8 mouse cellular contexts compared by ENCODE assay signal in genomic region chr17:35257824-35258491, GRCm38 (mm10). TPM values are rescaled to one million over a fixed set of nuclear protein-coding genes. Genes with fewer than 3 reads are reported as not detected.
DNase-seq lines count a peak whose midpoint lies in the region; ATAC-seq and TF ChIP-seq lines count a peak whose summit lies in the region.

No protein-coding gene starts in this region.

- no peak for ATAC-seq in heart, embryonic 11.5 days (replicated peaks; ENCODE audit: insufficient number of reproducible peaks, low FRiP score, low TSS enrichment)
- ATAC-seq in kidney, embryonic 15.5 days (replicated peaks; ENCODE audit: low FRiP score): no peak

- H3K36me3 ChIP-seq in erythroblast, embryonic 14.5 days (ENCODE audit: control insufficient read depth): peaks cover 19% of the 10 kb centered on the region
- peaks cover 12% of the 10 kb centered on the region for H3K36me3 ChIP-seq in heart, embryonic 11.5 days (ENCODE audit: control insufficient read depth, insufficient read depth, low read length)
- peaks cover 13% of the 10 kb centered on the region for H3K36me3 ChIP-seq in kidney, embryonic 15.5 days

- H3K4me3 ChIP-seq in bone marrow macrophage, adult 2 months (ENCODE audit: insufficient read depth, low read length): peak overlapping the region; percentile 51
- H3K4me3 ChIP-seq in erythroblast, embryonic 14.5 days (replicated peaks): peak overlapping the region; percentile 64
- peak overlapping the region; percentile 19; the same call in 1 of the 2 replicates for H3K4me3 ChIP-seq in heart, embryonic 11.5 days (ENCODE audit: low read depth, low read length)
- peak overlapping the region; percentile 33 for H3K4me3 ChIP-seq in kidney, embryonic 15.5 days (replicated peaks)

- peak overlapping the region; percentile 93 for H3K27ac ChIP-seq in bone marrow macrophage, adult 2 months (ENCODE audit: insufficient read depth, low read depth, low read length)
- H3K27ac ChIP-seq in heart, embryonic 11.5 days (ENCODE audit: low read depth, low read length): no peak overlapping the region
- H3K27ac ChIP-seq in kidney, embryonic 15.5 days: no peak overlapping the region

- peaks cover 45% of the 10 kb centered on the region for H3K4me1 ChIP-seq in bone marrow macrophage, adult 2 months (ENCODE audit: control insufficient read depth, insufficient read depth, low read length)
- H3K4me1 ChIP-seq in erythroblast, embryonic 14.5 days (ENCODE audit: control insufficient read depth): peaks cover 40% of the 10 kb centered on the region
- no peaks in the 10 kb centered on the region for H3K4me1 ChIP-seq in heart, embryonic 11.5 days (ENCODE audit: control insufficient read depth, insufficient read depth, low read length)
- peaks cover 12% of the 10 kb centered on the region for H3K4me1 ChIP-seq in kidney, embryonic 15.5 days

- no peaks in the 10 kb centered on the region for H3K9me3 ChIP-seq in erythroblast, embryonic 14.5 days (ENCODE audit: control insufficient read depth, low read length)
- H3K9me3 ChIP-seq in heart, embryonic 11.5 days (replicated peaks; ENCODE audit: control insufficient read depth, low read length): no peaks in the 10 kb centered on the region
- no peaks in the 10 kb centered on the region for H3K9me3 ChIP-seq in kidney, embryonic 15.5 days (replicated peaks)

- 14% methylated on average over 17 of the region's 17 CpGs for WGBS in heart, embryonic 11.5 days (ENCODE audit: insufficient replicate concordance)
- 12% methylated on average over 17 of the region's 17 CpGs for WGBS in kidney, embryonic 15.5 days

- no peak for TF ChIP-seq POLR2A in bone marrow macrophage, adult 2 months (IDR thresholded peaks at IDR 0.05; ENCODE audit: borderline replicate concordance, low read depth, low read length)

- DNase-seq in B cell, adult 2 months: peak; percentile 96 to 97
- DNase-seq in liver: peak; percentile 93
- DNase-seq in monocyte, adult 2 months (ENCODE audit: low read depth in 1 of 2, low spot score in 2 of 2): peak; percentile 91 to 96
- DNase-seq in spleen, postnatal 14 days (ENCODE audit: low spot score in 2 of 2): peak; percentile 94 to 97

- peak overlapping the region; percentile 52 for H3K4me2 ChIP-seq in heart, embryonic 11.5 days
- H3K4me2 ChIP-seq in kidney, embryonic 15.5 days: peak overlapping the region; percentile 58

- peak overlapping the region; percentile 6; the same call in 1 of the 2 replicates for H3K9ac ChIP-seq in heart, embryonic 11.5 days (ENCODE audit: low read depth, low read length)
- H3K9ac ChIP-seq in kidney, embryonic 15.5 days: peak overlapping the region; percentile 29; the same call in 1 of the 2 replicates

- peaks cover 29% of the 10 kb centered on the region for H3K27me3 ChIP-seq in erythroblast, embryonic 14.5 days (ENCODE audit: control insufficient read depth)
- H3K27me3 ChIP-seq in heart, embryonic 11.5 days (ENCODE audit: control insufficient read depth, insufficient read depth, low read length): peaks cover 18% of the 10 kb centered on the region
- H3K27me3 ChIP-seq in kidney, embryonic 15.5 days: peaks cover 35% of the 10 kb centered on the region

- TF ChIP-seq CTCF in bone marrow macrophage, adult 2 months (IDR thresholded peaks at IDR 0.05; ENCODE audit: low read depth, low read length): peak; percentile 76; the same call in 1 of the 2 replicates

RNA-seq across cellular contexts. Expression of gene H2-D1, which starts 4.6 kb away (rescaled TPM):
- 2,808 and 2,856 TPM in 2 replicates for polyA plus RNA-seq in bone marrow macrophage, adult 2 months (2012; ENCODE audit: insufficient read depth, insufficient read length, missing spikeins)
- 2.4 and 2.7 TPM in 2 replicates for polyA plus RNA-seq in erythroblast, embryonic 14.5 days (2012)
- 21.0 and 29.1 TPM in 2 replicates for polyA plus RNA-seq in heart, embryonic 11.5 days (2014; fragmentation: Nextera tagmentation; extraction: Ambion mirVana)
- polyA plus RNA-seq in kidney, embryonic 15.5 days (2015; fragmentation: Nextera tagmentation; extraction: Ambion mirVana): 64.5 and 66.1 TPM in 2 replicates

RNA-seq across cellular contexts. Expression of gene Ddx39b, which starts 16.4 kb away (rescaled TPM):
- polyA plus RNA-seq in bone marrow macrophage, adult 2 months (2012; ENCODE audit: insufficient read depth, insufficient read length, missing spikeins): 164 and 169 TPM in 2 replicates
- 18.8 and 20.8 TPM in 2 replicates for polyA plus RNA-seq in erythroblast, embryonic 14.5 days (2012)
- polyA plus RNA-seq in heart, embryonic 11.5 days (2014; fragmentation: Nextera tagmentation; extraction: Ambion mirVana): 317 and 318 TPM in 2 replicates
- polyA plus RNA-seq in kidney, embryonic 15.5 days (2015; fragmentation: Nextera tagmentation; extraction: Ambion mirVana): 531 and 538 TPM in 2 replicates

RNA-seq across cellular contexts. Expression of gene Nfkbil1, which starts 22.4 kb away (rescaled TPM):
- polyA plus RNA-seq in bone marrow macrophage, adult 2 months (2012; ENCODE audit: insufficient read depth, insufficient read length, missing spikeins): 15.5 and 15.7 TPM in 2 replicates
- polyA plus RNA-seq in erythroblast, embryonic 14.5 days (2012): 1.6 TPM in 2 replicates
- polyA plus RNA-seq in heart, embryonic 11.5 days (2014; fragmentation: Nextera tagmentation; extraction: Ambion mirVana): 2.3 and 4.9 TPM in 2 replicates
- 11.3 and 12.4 TPM in 2 replicates for polyA plus RNA-seq in kidney, embryonic 15.5 days (2015; fragmentation: Nextera tagmentation; extraction: Ambion mirVana)

RNA-seq across cellular contexts. Expression of gene Atp6v1g2, which starts 24.5 kb away (rescaled TPM):
- polyA plus RNA-seq in bone marrow macrophage, adult 2 months (2012; ENCODE audit: insufficient read depth, insufficient read length, missing spikeins): 11.2 and 15.1 TPM in 2 replicates
- 0.04 and 0.37 TPM in 2 replicates for polyA plus RNA-seq in erythroblast, embryonic 14.5 days (2012)
- polyA plus RNA-seq in heart, embryonic 11.5 days (2014; fragmentation: Nextera tagmentation; extraction: Ambion mirVana): 9.3 and 10.1 TPM in 2 replicates
- 6.2 and 6.4 TPM in 2 replicates for polyA plus RNA-seq in kidney, embryonic 15.5 days (2015; fragmentation: Nextera tagmentation; extraction: Ambion mirVana)

RNA-seq across cellular contexts. Expression of gene Gm16181, which starts 37.3 kb away (rescaled TPM):
- not detected in 2 replicates for polyA plus RNA-seq in bone marrow macrophage, adult 2 months (2012; ENCODE audit: insufficient read depth, insufficient read length, missing spikeins)
- polyA plus RNA-seq in erythroblast, embryonic 14.5 days (2012): not detected in 2 replicates
- 0.44 TPM in 1 of 2 replicates, not detected in the other for polyA plus RNA-seq in heart, embryonic 11.5 days (2014; fragmentation: Nextera tagmentation; extraction: Ambion mirVana)
- polyA plus RNA-seq in kidney, embryonic 15.5 days (2015; fragmentation: Nextera tagmentation; extraction: Ambion mirVana): 0.65 and 0.69 TPM in 2 replicates

Comparison
In these comparisons a context has a peak if more than half of its experiments do, and no peak if none do; other contexts are left out.
1. RNA of gene H2-D1, which starts 4.6 kb away (polyA plus RNA-seq): 2,808 to 2,856 TPM in bone marrow macrophage, adult 2 months; 64.5 to 66.1 TPM in kidney, embryonic 15.5 days, 21.0 to 29.1 TPM in heart, embryonic 11.5 days and 2.4 to 2.7 TPM in erythroblast, embryonic 14.5 days; every median in the first group is over 10 times any median in the second.
2. Peak in every context shown above with its lines, with median percentiles within 50 percentile points of each other: DNase-seq and H3K4me3 ChIP-seq.